Mouse (Mus musculus) cerebellum, adult 9-10 months (tissue): ENCODE measurements around the gene Gm21962.
"Not testable (repeated sequence)": the region's sequence is repeated elsewhere in the genome, so short reads cannot be mapped to it uniquely, and the experiment has no call there.

ENCODE experiments used
- DNase-seq: peaks from one replicate; pipeline ENCODE4 v3.0.0; 2022

Gene Gm21962

DNA sequence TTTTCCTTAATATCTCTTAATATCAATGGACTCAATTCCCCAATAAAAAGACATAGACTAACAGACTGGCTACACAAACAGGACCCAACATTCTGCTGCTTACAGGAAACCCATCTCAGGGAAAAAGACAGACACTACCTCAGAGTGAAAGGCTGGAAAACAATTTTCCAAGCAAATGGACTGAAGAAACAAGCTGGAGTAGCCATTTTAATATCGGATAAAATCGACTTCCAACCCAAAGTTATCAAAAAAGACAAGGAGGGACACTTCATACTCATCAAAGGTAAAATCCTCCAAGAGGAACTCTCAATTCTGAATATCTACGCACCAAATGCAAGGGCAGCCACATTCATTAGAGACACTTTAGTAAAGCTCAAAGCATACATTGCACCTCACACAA, at the start of gene Gm21962:
Gene Gm21962, plus strand, starts transcription at position 301 of the 400 bp plus-strand sequence.
- DNase-seq: not testable (repeated sequence)

DNA sequence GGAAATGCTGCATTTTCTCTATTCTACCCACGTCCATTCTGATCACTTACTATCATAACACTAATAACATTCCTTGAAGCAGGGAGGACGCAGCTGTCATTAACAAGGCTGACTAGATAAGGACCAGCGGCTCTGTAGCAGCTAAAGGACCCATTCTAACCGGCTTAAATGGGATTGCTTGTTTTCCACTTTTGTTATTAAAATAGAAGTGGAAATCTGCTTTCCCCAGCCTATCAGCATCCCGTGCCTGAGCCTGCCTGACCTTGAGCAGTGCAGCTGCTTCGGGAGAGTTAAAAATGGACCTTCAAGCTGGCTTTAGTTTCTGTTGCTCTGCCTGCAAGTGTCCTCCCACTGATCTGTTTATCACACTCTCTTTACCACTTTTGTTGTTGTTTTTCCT, 49.2 kb upstream of the Gm21962 start:
- no peak for DNase-seq

DNA sequence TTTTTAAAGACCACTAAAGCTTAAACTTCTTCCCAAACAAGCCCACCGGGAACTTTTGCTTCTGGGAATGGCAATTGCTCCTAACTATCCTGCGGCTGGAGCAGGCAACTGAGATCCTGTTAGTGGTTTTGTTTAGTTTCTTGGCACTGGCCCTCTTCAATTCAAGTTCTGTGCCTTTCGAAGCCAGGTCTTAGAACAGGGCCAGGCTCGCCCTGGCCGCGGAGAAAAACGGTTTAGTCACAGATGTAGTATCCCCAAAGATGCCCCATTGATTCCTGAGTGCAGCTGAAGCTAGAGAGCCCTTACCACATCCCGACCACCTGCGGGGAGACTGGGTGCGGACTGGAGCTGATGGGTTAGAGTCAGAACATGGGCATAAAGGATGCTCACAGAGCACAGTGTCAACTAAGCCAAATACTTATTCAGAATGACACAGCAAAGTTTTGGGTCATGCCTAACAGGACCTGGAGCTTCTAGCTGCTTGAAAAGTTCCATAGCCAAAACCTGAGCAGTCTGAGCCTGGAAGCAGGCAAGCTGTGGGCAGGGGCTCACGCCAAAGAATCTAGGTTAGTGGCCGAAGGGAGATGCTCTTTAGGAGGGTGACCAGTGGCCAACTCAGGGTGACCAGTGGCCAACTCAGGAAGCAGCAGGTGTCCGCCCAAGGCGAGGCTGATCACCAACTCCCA, 48.3 kb upstream of the Gm21962 start:
- DNase-seq: no peak

DNA sequence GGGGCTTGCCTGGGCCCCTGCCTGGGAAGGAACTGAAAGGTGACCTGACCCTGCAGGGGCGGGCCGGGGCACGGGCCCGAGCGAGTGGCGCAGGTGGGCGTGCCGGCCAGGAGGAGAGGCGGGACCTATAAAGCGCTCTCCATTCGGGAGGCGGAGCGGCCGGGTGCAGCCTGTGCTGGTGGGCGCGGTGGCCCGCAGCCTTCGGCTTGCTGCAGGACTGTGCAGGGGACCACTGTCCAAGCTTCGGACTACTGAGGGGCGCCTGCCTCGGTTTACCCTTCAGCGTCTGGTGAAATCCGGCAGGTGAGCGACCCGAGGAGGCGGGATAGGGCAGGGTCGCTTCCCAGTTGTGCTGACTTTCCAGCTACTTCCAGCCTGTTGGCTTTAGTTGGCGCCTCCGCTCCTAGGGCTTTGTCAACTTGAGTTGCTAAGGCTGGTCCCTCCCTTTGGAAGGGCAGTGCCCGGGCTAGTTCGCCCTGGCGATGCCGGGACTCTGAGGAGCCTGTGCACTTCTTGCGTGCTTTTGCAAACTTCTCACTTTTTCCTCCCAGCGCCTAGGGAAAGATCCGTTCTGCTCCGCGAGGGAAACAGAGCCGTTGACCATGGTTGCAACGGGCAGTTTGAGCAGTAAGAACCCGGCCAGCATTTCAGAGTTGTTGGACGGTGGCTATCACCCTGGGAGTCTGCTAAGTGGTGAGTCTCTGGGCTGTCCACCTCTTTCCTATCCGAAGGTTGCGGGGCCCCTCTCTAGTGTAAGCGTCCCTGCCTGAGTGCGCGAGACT, 47.6 kb upstream of the Gm21962 start:
- DNase-seq: no peak

DNA sequence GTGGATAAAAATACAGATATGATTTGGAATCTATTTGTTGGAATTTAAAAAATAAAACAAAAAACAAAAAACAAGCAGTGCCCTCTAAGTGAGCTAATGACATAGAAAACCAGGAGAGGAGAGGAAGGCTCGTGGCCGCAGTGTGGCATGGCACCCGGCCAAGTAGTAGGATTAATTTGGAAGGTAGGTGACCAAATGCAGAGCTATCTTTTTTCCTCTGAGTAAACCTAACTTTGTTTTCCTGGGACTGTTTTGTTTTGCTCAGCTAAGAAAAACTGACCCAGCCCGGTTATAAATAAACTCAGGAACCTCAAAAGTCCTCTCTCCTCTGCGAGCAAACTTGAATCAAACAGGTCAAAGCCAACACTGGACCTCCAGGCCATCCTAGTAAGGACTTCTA, 46.3 kb upstream of the Gm21962 start:
- no peak for DNase-seq

DNA sequence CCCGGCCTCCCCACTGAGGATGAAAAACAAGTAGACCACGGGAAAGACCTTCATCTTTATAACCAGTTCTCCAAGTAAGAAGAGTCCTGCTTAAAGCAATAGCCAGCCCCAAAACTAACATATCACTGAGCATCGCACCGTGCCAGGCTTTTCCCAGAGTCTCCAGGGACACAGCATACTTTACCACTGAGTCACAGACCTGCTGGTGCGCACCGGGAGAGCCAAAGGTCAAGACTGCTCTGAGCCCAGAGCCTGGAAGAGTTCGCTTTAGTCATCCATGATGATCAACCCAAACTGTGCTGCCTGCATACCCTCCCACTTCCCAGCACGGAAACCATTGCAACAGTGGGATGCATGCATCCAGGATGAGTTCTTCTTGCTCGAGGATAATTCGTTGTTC, 37.6 kb upstream of the Gm21962 start:
- DNase-seq: no peak

DNA sequence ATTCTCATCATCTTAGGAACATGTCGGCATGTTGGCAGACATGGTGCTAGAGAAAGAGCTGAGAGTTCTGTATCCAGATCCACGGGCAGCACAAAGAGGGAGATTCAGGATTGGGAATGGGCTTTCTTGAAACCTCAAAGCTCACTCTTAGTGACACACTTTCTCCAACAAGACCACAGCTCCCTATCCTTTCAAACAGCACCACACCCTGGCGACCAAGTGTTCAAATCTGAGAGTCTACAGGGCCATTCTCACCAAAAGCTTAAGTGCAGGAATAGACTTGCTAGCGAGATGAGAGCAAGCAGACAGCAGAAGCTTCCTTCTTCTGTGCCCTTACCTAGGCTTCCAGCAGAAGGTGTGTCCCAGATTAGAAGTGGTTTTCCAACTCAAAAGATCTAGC, 34.8 kb upstream of the Gm21962 start:
- DNase-seq: no peak

DNA sequence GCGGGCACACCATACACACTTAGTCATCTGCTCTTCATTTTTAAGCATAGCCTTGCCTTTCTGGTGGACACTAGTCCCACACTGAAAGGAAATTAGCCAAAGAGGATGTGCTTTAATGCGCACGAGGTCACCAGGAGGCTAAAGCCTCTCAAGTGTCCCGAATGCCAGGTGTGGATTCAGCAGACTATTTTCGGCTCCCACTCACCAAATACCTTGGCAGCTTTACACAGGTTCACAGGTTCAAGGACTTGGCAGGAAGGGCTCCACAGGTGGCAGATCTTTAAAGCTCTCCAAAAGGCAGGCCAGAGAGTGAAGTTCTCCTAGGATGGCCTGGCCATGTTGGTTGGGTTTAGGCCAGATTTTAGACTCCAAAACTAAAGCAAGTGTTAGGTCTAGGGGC, 30.1 kb upstream of the Gm21962 start:
- no peak for DNase-seq

DNA sequence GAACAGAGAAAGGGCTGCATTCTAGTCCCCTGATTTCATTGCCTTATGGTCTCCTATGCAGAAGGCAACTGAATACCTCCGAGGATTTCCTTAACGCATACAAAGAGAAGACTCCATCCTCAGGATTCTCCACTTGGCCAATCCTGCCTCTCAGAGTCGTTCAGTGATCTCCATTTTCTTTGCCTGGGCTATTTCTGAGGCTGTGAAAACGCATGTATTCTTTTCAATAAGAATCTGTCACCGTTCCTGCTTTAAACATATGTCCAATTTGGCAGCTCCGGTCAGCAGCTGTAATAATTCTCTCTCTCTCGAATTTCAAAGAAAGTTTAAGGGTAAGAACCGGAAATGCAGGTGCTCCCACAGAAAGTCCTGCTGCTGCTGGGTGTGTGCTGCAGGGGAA, 29.2 kb upstream of the Gm21962 start:
- no peak for DNase-seq

DNA sequence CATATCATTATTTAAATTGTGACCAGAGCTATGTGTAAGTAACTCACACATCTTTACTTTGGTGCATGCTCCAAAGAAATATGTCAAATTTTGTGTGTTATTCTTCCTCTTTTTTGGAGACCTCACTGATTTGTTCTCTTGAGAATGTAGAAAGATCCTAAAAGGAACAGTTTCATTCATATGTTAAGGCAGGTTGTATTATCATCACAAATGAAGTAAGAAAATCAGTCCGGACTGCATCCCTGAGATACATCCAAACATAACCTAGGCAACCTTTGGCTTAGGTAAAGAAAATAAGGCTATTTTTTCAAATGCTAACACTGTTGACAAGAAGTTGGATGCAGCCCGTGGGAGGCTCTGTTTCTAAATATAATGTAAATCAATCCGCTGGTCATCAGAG, 28.8 kb upstream of the Gm21962 start:
- DNase-seq: no peak

DNA sequence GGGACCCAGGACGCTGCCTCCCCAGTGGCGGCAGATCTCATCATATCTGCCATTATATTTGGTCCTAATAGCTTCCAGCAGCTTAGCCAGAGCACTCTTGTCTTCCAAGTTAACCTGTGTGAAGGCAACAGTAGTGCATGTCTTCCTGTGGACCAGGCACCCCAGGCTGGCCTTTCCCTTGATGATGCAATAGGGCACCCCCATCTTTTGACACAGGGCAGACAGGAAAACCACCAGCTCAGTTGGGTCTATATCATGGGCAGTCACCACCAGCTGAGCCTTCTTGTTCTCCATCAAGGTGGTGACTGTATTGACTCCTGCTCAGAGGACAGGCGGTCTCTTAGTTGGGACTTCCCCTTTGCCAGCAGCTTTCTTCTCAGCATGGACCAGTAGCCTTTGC, 27.2 kb upstream of the Gm21962 start:
- no peak for DNase-seq

DNA sequence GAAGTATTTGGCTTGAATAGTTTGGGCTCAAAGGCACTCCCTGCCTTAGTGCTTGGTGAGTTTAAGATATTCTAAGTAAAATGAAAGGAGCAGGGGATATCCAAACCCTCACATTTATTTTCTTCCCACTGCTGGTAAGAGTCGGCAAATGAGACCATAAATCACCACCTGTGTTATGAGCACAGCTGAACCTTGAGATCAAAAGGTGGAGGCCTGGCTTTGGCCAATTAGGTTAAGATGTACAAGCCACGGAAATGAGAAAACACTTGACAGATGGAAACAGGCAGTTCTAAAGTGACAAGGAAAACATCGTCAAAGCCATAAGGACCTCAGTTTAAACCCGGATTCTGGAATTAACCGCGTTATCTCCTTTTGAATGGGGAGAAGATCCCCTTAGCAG, 26.4 kb upstream of the Gm21962 start:
- no peak for DNase-seq

DNA sequence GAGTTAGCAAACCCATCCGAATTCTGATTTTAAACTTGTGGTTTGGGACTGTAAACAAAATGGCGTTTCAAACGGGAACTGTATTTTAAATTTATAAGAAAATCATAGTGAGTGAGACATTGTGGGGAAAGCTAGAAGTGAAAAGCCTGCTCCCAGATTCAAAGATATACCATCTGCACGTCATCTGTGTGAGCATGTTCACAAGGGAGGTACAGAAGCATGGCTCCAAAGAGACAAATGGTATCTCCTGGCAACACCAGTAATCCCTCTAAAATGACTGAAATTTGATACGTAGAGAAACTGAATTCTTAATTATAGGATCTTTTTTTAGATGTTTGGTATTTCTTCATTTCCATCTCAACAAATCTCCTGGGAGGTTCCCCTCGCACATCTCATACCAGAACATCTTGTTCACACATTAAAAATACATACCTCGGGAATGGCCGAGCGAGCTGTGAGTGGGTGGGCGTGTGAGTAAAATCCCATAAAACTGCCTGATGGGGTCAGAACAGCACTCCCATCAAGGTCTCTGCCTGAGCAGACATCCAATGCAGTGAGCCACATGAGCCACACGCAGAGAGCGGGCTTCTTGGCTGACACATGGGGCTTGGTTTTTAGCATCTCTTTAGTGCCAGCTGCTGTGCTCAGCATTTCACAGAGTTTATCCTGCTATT, 23.8 kb upstream of the Gm21962 start:
- DNase-seq: no peak

DNA sequence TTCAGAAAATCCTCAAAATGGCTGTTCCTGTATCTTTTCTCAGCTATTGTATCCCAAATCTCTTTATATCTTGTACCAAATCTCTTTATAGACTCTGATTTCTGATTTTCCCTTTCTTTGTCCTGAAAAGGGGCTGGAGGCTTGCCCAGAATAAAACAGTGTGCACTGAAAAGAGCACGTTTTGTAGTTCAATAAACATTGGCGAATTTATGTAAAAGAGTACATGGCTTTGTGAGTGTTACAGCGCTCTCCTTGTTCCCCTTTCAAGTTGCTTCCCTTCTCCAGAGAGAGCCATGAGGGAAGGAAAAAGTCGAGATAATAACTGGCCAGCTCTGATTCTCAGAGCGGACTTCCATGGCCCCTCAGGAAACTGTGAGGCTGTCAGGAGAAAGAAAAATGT, 22.2 kb upstream of the Gm21962 start:
- no peak for DNase-seq

DNA sequence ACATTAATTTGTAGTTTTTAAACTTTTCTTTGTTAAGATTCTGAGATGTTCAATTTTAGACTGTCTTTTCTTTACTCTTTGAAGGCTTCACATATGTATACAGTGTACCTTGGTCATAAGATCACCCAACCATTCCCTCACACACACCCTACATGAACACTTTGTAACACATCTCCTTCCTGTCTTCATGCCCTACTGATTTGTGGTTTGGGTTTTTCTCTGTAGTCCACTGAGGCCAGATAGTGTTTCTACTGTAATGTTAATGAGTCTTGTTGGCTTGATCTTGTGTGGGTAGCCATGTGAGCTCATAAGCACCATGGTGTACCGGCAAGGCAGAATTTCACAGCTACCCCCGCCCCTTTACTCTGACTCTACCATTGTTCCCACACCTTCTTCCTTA, 18.5 kb upstream of the Gm21962 start:
- no peak for DNase-seq

DNA sequence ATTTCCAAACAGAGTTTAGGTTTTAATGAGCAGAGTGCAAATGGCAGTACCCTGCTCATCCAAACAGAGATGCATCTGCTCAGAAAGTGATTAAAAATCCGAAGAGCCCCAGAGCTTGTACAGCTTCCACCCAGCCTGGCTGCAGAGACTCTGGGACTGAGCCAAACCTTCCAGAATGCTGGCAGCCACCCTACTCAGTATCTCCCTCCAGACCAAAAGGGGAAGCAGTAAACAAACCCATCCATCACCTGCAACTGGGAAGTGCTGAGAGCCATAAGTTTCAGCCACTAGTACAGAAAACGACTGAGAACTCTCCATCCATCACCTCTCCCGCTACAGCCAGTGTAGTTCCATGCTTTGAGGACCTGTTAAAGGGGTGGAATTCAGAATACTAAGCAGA, 9.6 kb downstream of the Gm21962 start:
- DNase-seq: peak; percentile 80

DNA sequence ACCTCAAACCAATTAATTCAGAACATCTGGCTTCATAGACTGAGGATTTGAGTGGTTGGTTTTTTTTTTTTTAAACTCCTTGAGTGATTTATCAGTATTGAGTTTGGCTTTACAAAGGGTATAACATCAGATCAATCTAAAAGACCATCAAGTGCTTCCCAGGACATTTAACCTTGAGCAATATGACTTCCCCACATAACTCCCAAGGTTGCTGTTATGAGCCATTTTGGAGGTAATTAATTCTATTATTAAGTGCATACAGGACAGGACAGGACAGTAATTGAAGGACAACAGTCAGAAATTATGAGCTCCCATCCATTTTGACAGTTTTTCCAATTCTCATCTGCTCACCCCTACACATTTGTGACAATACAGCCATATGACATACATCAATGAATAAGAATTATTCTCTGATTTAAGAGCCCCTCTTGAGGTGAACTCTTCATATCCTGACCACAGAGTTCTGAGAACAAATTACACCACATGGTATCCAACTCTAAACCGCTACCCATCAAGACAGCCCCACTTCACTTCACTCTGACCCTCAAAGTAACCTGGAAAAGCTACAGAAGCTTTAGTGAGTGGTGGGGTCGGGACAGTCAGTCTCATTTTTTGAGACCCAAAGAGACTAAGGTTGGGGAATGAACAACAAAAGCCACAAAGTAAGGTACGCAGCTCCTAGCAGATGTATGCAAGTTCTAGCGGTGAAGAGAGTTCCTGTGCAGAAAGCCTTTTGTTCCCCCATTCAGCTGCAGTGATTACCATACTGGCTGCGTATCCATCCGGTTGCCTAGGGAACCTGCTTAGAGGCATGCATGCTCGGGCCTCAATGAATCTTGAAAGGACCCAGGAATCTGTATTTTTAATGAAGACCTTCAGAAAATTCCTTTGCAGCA, 11.8 kb downstream of the Gm21962 start:
- DNase-seq: no peak

DNA sequence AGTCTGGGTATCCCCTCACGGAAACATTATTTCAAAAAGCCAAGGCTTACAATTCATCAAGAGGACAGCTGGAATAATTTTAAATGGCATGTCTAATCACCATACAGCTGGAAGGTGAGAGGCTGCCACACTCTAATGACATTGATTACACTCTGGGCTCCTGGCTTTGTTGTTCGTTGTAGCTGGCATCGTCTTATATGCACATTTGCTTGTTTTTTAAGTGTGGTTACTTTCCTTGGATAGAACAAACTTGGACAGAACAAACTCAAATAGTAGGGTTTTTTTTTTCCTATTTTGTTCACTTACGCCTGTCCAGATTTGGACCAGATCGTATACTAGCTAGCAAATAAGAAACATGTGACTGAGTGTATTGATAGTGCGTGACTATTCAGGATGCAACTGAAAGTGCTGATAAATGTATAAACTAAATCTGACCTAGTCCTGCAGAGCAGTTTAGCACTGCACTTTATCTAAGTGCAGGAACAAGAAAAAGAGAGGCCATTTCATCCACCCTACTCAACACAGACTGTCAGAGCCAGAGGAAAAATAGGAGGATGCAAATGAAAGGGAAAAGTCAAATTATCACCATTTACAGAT, 12.6 kb downstream of the Gm21962 start:
- no peak for DNase-seq

DNA sequence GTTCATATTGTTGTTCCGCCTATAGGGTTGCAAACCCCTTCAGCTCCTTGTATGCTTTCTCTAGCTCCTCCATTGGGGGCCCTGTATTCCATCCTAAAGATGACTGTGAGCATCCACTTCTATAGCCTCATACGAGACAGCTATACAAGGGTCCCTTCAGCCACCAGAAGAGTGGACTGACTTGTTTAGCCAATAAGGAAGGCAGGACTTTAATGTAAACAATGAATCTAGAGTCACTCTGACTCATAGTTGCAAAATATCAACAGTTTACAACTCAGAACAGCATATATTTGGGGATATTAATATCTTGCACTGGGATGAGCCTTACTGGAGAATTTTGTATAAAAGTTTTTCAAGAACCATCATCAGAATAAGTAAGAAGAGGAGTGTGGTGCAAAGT, 15.6 kb downstream of the Gm21962 start:
- no peak for DNase-seq

DNA sequence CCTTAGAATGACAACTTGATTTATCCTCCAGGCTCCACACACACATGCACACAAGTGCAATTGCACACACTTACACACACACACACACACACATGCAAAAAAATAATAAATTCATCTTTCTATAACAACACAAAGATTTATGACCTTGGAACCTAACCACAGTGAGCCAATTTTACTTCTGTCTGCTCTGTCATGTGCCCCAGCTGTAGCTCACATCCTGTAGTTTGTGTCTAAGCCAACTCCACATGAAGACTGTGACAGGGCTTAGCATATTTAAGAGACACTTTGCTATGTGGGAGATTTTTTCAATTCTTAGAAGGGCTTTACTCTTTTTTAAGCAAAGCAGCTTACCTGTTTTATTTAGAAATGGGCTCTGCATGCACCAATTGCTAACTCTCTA, 20.2 kb downstream of the Gm21962 start:
- DNase-seq: no peak

DNA sequence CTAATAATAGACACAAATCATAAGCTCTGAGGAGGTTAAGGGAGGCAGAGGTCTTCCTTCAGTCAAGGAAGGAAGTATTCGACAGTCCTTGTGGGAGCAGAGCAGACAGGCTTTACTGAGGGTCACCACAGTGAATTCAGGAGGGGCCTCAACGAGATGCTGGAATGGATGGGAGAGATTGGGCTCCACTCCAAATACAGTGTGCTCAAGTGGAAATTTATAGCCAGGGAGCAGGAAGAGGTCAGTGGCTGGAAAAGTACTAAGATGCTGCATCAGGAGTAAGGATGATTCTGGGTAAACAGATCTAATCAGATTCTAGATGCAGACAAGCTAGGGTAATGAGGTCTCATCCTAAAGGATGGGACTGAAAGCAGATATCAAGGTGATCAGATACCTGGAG, 44.6 kb downstream of the Gm21962 start:
- no peak for DNase-seq

DNA sequence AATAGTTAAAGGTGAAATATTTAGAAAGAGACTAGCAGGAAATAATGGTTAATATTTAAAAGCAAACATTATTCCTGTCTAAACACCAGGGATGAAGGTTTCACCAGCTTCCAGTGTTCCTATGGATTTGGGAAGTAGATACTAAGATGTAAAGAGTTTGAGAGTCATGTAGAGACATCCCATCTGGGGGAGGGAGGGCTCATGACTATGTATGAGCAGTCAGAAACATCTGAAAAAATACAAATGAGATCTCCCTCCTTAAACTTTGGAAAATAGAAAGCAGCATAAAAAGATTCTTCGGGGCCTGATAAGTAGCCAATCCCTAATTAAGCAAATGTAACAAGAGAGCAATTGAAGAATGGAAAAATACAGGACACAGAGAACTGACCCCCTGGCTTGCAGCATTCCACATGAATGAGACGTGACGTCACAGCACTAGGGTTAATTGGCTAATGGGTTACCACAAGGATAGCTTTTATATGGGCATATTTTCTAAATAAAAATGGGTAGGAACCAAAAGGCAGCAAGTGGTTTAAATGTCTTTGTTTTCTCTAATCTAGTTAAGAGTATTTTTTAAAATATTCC, 45.3 kb downstream of the Gm21962 start:
- DNase-seq: no peak
